Mouse (Mus musculus) myocyte (in vitro differentiated cells): ENCODE data around the gene Mucl3.

ENCODE experiments used
- MAX ChIP-seq: IDR thresholded peaks from one replicate; pipeline ENCODE4 v1.6.1; 2011; ENCODE audit warnings: low read depth, mild to moderate bottlenecking, control low read depth
- MYOD1 ChIP-seq, 3 experiments: IDR thresholded peaks; one replicate each; pipeline ENCODE4 v1.6.1; 2011; ENCODE audit warnings: control low read depth in 2 of 3, low read depth in 2 of 3, mild to moderate bottlenecking in 2 of 3, moderate library complexity in 1 of 3; ENCODE audit not compliant: insufficient read length in 2 of 3, control insufficient read depth in 1 of 3
- MYOG ChIP-seq, 3 experiments: IDR thresholded peaks; one replicate each; pipeline ENCODE4 v1.6.1; 2011; ENCODE audit warnings: control low read depth in 2 of 3, low read depth in 2 of 3, mild to moderate bottlenecking in 2 of 3; ENCODE audit not compliant: insufficient read length in 2 of 3, control insufficient read depth in 1 of 3, insufficient read depth in 1 of 3
- POLR2A ChIP-seq: IDR thresholded peaks from one replicate; pipeline ENCODE4 v1.6.1; 2011; ENCODE audit warnings: low read depth, mild to moderate bottlenecking, control low read depth, moderate library complexity; ENCODE audit not compliant: insufficient read length
- POLR2AphosphoS2 ChIP-seq: IDR thresholded peaks from one replicate; pipeline ENCODE4 v1.6.1; 2011; ENCODE audit warnings: low read depth, control low read depth; ENCODE audit not compliant: insufficient read length
- REST ChIP-seq: IDR thresholded peaks from one replicate; pipeline ENCODE4 v1.6.1; 2011; ENCODE audit warnings: mild to moderate bottlenecking, control low read depth, moderate library complexity; ENCODE audit not compliant: insufficient read depth, insufficient read length
- SRF ChIP-seq: IDR thresholded peaks from one replicate; pipeline ENCODE4 v1.6.1; 2011; ENCODE audit warnings: low read depth; ENCODE audit not compliant: control insufficient read depth, insufficient read length
- TCF12 ChIP-seq: IDR thresholded peaks from one replicate; pipeline ENCODE4 v1.6.1; 2011; ENCODE audit warnings: mild to moderate bottlenecking, control low read depth; ENCODE audit not compliant: poor library complexity, insufficient read depth, severe bottlenecking

DNA sequence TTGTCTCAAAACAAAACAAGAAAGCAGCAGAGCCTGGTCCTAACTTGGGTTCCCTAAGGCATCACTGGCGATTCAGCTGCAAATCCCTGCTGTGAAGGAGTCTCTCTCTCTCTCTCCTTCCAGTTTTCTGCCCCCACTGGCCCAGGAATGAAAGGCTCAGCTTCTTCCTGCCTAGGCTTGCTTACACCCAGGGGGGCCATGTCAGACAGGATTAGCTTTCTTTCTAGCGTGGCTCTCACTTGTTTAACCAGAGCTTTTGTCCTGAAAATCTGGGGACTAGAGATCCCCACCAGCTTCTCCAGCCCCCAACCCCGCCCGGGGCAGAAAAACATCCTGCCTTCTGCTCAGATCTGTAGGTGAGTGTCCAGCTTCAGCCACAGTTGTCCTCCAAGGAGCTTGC is 55.1 kb downstream of the Mucl3 start:
- TF ChIP-seq MYOG (IDR thresholded peaks at IDR 0.05; ENCODE audit: control insufficient read depth in 1 of 3, insufficient read depth in 1 of 3, insufficient read length in 2 of 3, low read depth in 2 of 3) (no peak), POLR2A (no peak), SRF (no peak), MYOD1 (IDR thresholded peaks at IDR 0.05; ENCODE audit: control insufficient read depth in 1 of 3, insufficient read length in 2 of 3, low read depth in 2 of 3) (no peak), TCF12 (no peak), REST (no peak), MAX (no peak), POLR2AphosphoS2 (no peak)
